Mouse (Mus musculus): ENCODE results near the gene Slc7a8. TPM values are rescaled to one million over a fixed set of nuclear protein-coding genes. Genes with fewer than 3 reads are reported as not detected.

Slc7a8 gene
- polyA plus RNA-seq, 1 experiment from 2014 or later = 2.3 TPM

- ATAC-seq (ENCODE audit: low FRiP score, low read depth) = no peak
- H3K9me3 ChIP-seq = no peaks in the 10 kb centered on the region
- peaks cover 16% of the 10 kb centered on the region for H3K27me3 ChIP-seq
- no peak overlapping the region for H3K4me3 ChIP-seq
- no peak overlapping the region for H3K4me2 ChIP-seq (replicated peaks)
- H3K27ac ChIP-seq = no peak overlapping the region
- H3K36me3 ChIP-seq = no peaks in the 10 kb centered on the region
- WGBS = 65% methylated on average over 17 of the region's 17 CpGs
- H3K4me1 ChIP-seq = peaks cover 11% of the 10 kb centered on the region; the same call in 1 of the 2 replicates
- peak overlapping the region; percentile 19; the same call in 1 of the 2 replicates for H3K9ac ChIP-seq
These were observed 75.0 kb downstream of the Slc7a8 start for GRCm38 (mm10) chr14:54706589-54707320.

DNA sequence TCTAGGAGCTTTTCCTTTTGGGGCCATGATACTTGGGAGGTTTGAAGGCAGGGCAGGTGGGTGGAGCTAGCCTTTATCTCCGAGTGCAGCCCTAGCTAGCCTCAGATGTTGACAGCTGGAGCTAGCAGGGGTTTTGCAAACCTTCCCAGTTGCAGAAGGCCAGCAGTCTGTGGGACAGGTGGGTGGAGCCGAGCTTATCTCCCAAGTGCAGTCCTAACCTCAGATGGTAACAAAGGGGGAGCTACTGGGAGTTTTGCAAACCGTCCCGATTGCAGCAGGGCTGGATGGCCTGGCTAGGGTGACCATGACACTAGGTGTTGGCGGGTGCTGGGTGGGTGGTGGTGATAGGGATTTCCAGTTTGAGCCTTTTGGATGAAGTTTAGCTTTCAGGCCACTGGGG lies 75.9 kb downstream of the Slc7a8 start:
- H3K27ac ChIP-seq = no peak overlapping the region
- H3K9me3 ChIP-seq = no peaks in the 10 kb centered on the region
- 56% methylated on average over 5 of the region's 5 CpGs for WGBS
- H3K36me3 ChIP-seq = no peaks in the 10 kb centered on the region
- no peak overlapping the region for H3K9ac ChIP-seq
- peaks cover 11% of the 10 kb centered on the region; the same call in 1 of the 2 replicates for H3K4me1 ChIP-seq
- no peak overlapping the region for H3K4me2 ChIP-seq (replicated peaks)
- no peak overlapping the region for H3K4me3 ChIP-seq
- H3K27me3 ChIP-seq = peaks cover 19% of the 10 kb centered on the region
- no peak for ATAC-seq (ENCODE audit: low FRiP score, low read depth)

DNA sequence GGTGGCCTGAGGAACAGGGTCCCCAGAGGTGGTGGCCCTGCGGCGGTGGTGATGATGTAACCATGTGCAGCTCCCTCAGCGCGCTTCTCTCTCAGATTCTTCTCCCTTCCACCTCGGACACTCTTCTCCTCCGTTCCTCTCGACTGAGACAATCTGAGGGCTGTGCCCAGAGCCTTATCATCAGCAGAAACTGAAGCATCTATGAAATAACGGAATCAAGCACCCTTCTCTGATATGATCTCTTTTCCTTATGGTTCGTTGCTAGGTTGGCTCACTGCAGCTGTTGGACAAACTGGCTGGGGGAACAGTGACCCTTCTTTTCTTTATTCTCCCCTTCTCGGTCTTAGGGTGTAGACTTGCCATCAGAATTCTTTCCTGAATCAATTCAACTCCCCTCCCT lies 78.5 kb downstream of the Slc7a8 start:
- Histone ChIP-seq H3K4me1 (peaks cover 11% of the 10 kb centered on the region; the same call in 1 of the 2 replicates), H3K4me2 (replicated peaks) (no peak overlapping the region), H3K9ac (0 out of 2 replicates have a peak overlapping the region, but pooled peaks have one; percentile 25), H3K27ac (no peak overlapping the region), H3K27me3 (peaks cover 19% of the 10 kb centered on the region), H3K4me3 (no peak overlapping the region), H3K9me3 (no peaks in the 10 kb centered on the region), H3K36me3 (no peaks in the 10 kb centered on the region)
- WGBS = 72% methylated on average over 10 of the region's 10 CpGs
- ATAC-seq (ENCODE audit: low FRiP score, low read depth) = no peak

DNA sequence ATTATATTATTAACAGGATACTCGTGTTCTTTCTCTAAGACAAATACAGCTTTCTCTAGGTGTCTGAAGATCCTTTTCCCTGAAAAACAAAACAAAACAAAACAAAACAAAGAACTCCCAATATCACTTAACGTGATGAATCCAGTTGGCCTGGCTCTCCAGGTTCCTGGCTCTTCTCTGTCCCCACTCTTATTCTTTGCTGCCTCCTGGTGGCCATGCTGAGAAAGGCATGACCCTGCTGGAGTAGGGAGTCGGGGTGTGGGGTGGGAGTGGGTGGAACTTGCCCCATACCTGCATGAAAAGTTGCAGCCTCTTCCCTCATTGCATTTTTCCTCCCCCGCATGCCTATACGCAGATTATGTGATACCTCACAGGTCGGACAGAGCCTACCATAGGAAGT lies 80.4 kb downstream of the Slc7a8 start:
- Histone ChIP-seq H3K36me3 (no peaks in the 10 kb centered on the region), H3K4me1 (no peaks in the 10 kb centered on the region), H3K9ac (no peak overlapping the region), H3K9me3 (no peaks in the 10 kb centered on the region), H3K4me2 (replicated peaks) (no peak overlapping the region), H3K27me3 (peaks cover 19% of the 10 kb centered on the region), H3K4me3 (no peak overlapping the region), H3K27ac (no peak overlapping the region)
- ATAC-seq (ENCODE audit: low FRiP score, low read depth) = no peak
- 9% methylated on average over 6 of the region's 6 CpGs for WGBS

GRCm38 (mm10) chr14:54699586-54699985 lies 82.2 kb downstream of the Slc7a8 start:
- H3K27me3 ChIP-seq = peaks cover 19% of the 10 kb centered on the region
- H3K27ac ChIP-seq = no peak overlapping the region
- no peak overlapping the region for H3K4me2 ChIP-seq (replicated peaks)
- H3K9ac ChIP-seq = no peak overlapping the region
- no peak overlapping the region for H3K4me3 ChIP-seq
- no peaks in the 10 kb centered on the region for H3K36me3 ChIP-seq
- H3K4me1 ChIP-seq = no peaks in the 10 kb centered on the region
- 30% methylated on average over 3 of the region's 3 CpGs for WGBS
- no peak for ATAC-seq (ENCODE audit: low FRiP score, low read depth)
- no peaks in the 10 kb centered on the region for H3K9me3 ChIP-seq

- WGBS = 72% methylated on average over 4 of the region's 4 CpGs
- H3K27me3 ChIP-seq = peaks cover 19% of the 10 kb centered on the region
- no peak within 1 kb of the TSS for H3K4me2 ChIP-seq (replicated peaks)
- no peak within 1 kb of the TSS for H3K27ac ChIP-seq
- H3K4me1 ChIP-seq = no peaks in the 10 kb centered on the region
- H3K9me3 ChIP-seq = no peaks in the 10 kb centered on the region
- H3K9ac ChIP-seq = peak within 1 kb of the TSS; percentile 25; the same call in 1 of the 2 replicates
- peaks cover 5% of the 10 kb centered on the region; the same call in 1 of the 2 replicates for H3K36me3 ChIP-seq
- no peak within 1 kb of the TSS for H3K4me3 ChIP-seq
- no peak for ATAC-seq (ENCODE audit: low FRiP score, low read depth)
These were observed 83.0 kb downstream of the Slc7a8 start, which contains the start of gene Gm29776 for GRCm38 (mm10) chr14:54698733-54699132. TSS of gene Gm29776 (minus strand) at chr14:54698833.

- Histone ChIP-seq H3K27ac (no peak overlapping the region), H3K36me3 (peaks cover 19% of the 10 kb centered on the region), H3K27me3 (peaks cover 3% of the 10 kb centered on the region; the same call in 1 of the 2 replicates), H3K9me3 (no peaks in the 10 kb centered on the region), H3K9ac (no peak overlapping the region), H3K4me3 (no peak overlapping the region), H3K4me2 (replicated peaks) (no peak overlapping the region), H3K4me1 (no peaks in the 10 kb centered on the region)
- WGBS = 71% methylated on average over 4 of the region's 4 CpGs
- no peak for ATAC-seq (ENCODE audit: low FRiP score, low read depth)
These were observed 85.0 kb downstream of the Slc7a8 start for GRCm38 (mm10) chr14:54696752-54697151.

DNA sequence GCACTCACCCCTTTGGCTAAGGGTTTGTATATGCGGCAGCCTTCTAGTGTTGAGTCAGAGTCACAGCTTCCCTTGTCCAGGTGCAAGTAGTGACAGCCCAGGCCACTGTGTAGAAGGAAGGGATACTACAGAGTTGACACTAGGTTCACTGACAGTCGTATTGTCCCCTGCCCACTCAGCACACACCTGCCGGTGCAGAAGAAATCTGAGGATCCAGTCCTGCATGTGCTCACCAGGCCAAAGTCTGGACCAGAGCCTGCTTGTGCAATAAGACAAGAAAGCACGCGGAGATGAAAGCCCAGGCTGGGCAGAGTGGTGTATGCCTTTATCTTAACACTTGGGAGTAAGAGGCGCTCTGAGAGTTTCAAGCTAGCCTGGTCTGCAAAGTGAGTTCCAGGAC lies 86.7 kb downstream of the Slc7a8 start:
- no peak overlapping the region for H3K27ac ChIP-seq
- 70% methylated on average over 6 of the region's 6 CpGs for WGBS
- no peak for ATAC-seq (ENCODE audit: low FRiP score, low read depth)

DNA sequence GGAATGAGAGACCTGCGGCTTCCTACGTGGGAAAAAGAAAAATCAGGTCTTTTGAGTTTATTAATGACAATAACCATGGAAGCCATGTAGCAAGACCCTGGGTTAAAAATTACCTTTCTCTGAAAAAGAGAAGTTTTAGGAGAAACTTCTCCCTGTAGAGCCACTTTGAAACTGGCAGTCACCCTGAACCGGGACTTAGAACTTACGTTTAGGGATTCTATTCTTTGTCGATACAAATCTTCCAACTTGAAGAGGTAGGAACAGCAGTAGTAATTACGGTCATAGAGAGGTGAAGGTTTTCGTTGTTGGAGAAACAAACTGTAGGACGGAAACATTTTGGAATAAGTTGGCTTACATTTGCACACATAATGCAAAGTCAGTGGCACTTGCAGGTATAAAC lies 94.5 kb downstream of the Slc7a8 start:
- WGBS = 4% methylated on average over 8 of the region's 8 CpGs
- Histone ChIP-seq H3K27me3 (no peaks in the 10 kb centered on the region), H3K36me3 (peaks cover 38% of the 10 kb centered on the region), H3K27ac (peak overlapping the region; percentile 69), H3K4me1 (peaks cover 26% of the 10 kb centered on the region), H3K9ac (peak overlapping the region; percentile 79), H3K4me2 (replicated peaks) (peak overlapping the region; percentile 74), H3K9me3 (no peaks in the 10 kb centered on the region), H3K4me3 (peak overlapping the region; percentile 75)
- no peak for ATAC-seq (ENCODE audit: low FRiP score, low read depth)

More for the DNA sequence above, 86.7 kb downstream of the Slc7a8 start:
- no peaks in the 10 kb centered on the region for H3K9me3 ChIP-seq
- H3K4me2 ChIP-seq (replicated peaks) = no peak overlapping the region
- peaks cover 29% of the 10 kb centered on the region for H3K36me3 ChIP-seq
- H3K9ac ChIP-seq = no peak overlapping the region; the same call in 1 of the 2 replicates
- no peaks in the 10 kb centered on the region for H3K4me1 ChIP-seq
- H3K4me3 ChIP-seq = no peak overlapping the region
- H3K27me3 ChIP-seq = no peaks in the 10 kb centered on the region

DNA sequence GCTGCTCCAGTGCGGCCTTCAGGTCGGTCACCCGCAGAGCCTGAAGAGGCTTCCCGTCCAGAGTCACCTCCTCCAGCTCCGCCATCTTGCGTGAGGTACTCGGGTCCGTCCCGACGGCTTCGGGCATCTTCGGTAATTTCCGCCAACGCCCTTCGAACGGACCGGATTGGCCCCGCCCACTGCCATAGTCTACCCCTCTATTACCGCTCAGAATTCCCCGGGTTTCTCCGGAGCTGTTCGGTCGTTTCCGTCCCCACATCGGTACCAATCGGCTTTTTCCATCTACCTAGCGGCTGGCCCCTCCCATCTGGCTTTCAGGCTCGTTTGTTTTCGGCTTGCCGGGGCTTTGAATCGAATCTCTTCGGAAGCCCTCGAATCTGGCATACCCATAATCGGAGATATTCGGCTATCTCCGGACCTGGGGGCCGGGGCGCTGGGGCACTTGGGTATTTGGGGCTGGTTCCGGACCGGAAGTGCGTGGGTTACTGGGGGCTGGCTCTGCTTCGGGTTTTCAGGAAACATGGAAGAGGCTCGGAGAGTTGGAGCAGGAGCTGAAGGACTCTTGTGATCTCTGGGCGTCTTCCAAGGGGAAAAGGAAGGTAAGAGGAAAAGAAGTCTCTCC lies 95.1 kb downstream of the Slc7a8 start, which contains the start of gene Acin1:
TSS of gene Acin1 (minus strand) at position 410 of the 622 bp plus-strand sequence.
- no peaks in the 10 kb centered on the region for H3K9me3 ChIP-seq
- H3K9ac ChIP-seq = peak within 1 kb of the TSS; percentile 94
- H3K4me1 ChIP-seq = peaks cover 26% of the 10 kb centered on the region
- peak within 1 kb of the TSS; percentile 74 for H3K4me2 ChIP-seq (replicated peaks)
- ATAC-seq (ENCODE audit: low FRiP score, low read depth) = peak; percentile 97
- WGBS = under 1% methylated on average over 44 of the region's 44 CpGs
- H3K36me3 ChIP-seq = peaks cover 44% of the 10 kb centered on the region
- H3K4me3 ChIP-seq = peak within 1 kb of the TSS; percentile 75
- H3K27ac ChIP-seq = peak within 1 kb of the TSS; percentile 96
- H3K27me3 ChIP-seq = no peaks in the 10 kb centered on the region

DNA sequence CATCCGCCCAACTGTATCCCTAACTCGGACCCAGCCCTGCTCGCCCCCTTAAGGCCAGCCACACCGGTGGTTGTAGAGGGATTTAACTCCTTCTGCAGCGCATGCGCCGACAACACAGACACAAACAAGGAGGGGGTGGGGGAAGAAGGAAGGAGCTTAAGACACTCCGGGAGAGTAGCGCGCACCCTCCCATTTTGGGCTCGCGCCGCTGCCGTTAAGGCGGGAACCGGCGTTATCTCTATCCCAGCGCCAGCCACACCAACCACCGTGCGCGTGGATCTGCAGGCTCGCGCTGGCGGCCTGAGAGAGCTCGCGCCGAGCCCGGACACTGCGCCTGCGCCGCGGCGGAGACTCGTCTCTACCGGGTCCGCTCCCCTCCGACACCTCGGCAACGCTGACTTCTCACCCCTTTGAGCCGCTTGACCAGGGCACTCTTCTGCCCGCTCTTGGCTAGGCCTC lies 95.7 kb downstream of the Slc7a8 start, which contains the start of gene 1700123O20Rik:
TSS of gene 1700123O20Rik (plus strand) at position 154 of the 459 bp plus-strand sequence.
- peak within 1 kb of the TSS; percentile 75 for H3K4me3 ChIP-seq
- peaks cover 46% of the 10 kb centered on the region for H3K36me3 ChIP-seq
- H3K4me1 ChIP-seq = peaks cover 26% of the 10 kb centered on the region
- H3K9me3 ChIP-seq = no peaks in the 10 kb centered on the region
- H3K4me2 ChIP-seq (replicated peaks) = peak within 1 kb of the TSS; percentile 74
- H3K27ac ChIP-seq = peak within 1 kb of the TSS; percentile 96
- ATAC-seq (ENCODE audit: low FRiP score, low read depth) = peak; percentile 80
- peak within 1 kb of the TSS; percentile 94 for H3K9ac ChIP-seq
- under 1% methylated on average over 41 of the region's 41 CpGs for WGBS
- H3K27me3 ChIP-seq = no peaks in the 10 kb centered on the region

- Histone ChIP-seq H3K27me3 (no peaks in the 10 kb centered on the region), H3K36me3 (peaks cover 44% of the 10 kb centered on the region), H3K9me3 (no peaks in the 10 kb centered on the region), H3K9ac (peak overlapping the region; percentile 94), H3K27ac (peak overlapping the region; percentile 96; the same call in 1 of the 2 replicates), H3K4me1 (peaks cover 26% of the 10 kb centered on the region), H3K4me2 (replicated peaks) (peak overlapping the region; percentile 73), H3K4me3 (peak overlapping the region; percentile 75)
- 7% methylated on average over 8 of the region's 8 CpGs for WGBS
- no peak for ATAC-seq (ENCODE audit: low FRiP score, low read depth)
These were observed 96.3 kb downstream of the Slc7a8 start for GRCm38 (mm10) chr14:54685471-54685870.

Measured in limb, embryonic 13.5 days (tissue).